Mouse (Mus musculus) E14TG2a.4 (cell line): ENCODE data around the gene Htr5a.

Source experiments
- CTCF ChIP-seq: conservative IDR thresholded peaks from 2 replicates; pipeline ENCODE4 v1.5.1; 2014; ENCODE audit warnings: low read length
- NANOG ChIP-seq: IDR thresholded peaks from 2 replicates; pipeline ENCODE4 v1.6.1; 2014; ENCODE audit warnings: borderline replicate concordance, low read length, mixed read lengths
- POU5F1 ChIP-seq: IDR thresholded peaks from 2 replicates; pipeline ENCODE4 v1.6.1; 2014; ENCODE audit warnings: low read length, borderline replicate concordance

GRCm38 (mm10) chr5:27878356-27878755, 36.4 kb downstream of the Htr5a start:
- no peak for TF ChIP-seq CTCF
- TF ChIP-seq POU5F1, result no peak
- TF ChIP-seq NANOG, result no peak
